Mouse (Mus musculus) hematopoietic stem cell, adult 5-6 weeks (primary cell): Measurements from ENCODE around the gene Ddo. TPM values are rescaled to one million over a fixed set of nuclear protein-coding genes. Genes with fewer than 3 reads are reported as not detected.

Experiments
- ATAC-seq, 2 experiments: fragments of 125-278 bp in 1 of 2; replicated peaks in 1 of 2; 2 replicates each; pipeline ENCODE4 v1.8.0; 2016 to 2017; ENCODE audit warnings: inconsistent platforms in 2 of 2, mild to moderate bottlenecking in 2 of 2, moderate number of reproducible peaks in 2 of 2, low read depth in 1 of 2, moderate TSS enrichment in 1 of 2; ENCODE audit not compliant: low FRiP score in 2 of 2, poor library complexity in 2 of 2, severe bottlenecking in 2 of 2, insufficient read depth in 1 of 2, low TSS enrichment in 1 of 2
- total RNA-seq: library from RNA; stranded (forward); fragments of 172-1452, 232-1000 nt; gene quantifications from 2 replicates; pipeline ENCODE4 v1.2.3, GENCODE M21; 2017

Gene Ddo
- not detected in 2 replicates for total RNA-seq

DNA sequence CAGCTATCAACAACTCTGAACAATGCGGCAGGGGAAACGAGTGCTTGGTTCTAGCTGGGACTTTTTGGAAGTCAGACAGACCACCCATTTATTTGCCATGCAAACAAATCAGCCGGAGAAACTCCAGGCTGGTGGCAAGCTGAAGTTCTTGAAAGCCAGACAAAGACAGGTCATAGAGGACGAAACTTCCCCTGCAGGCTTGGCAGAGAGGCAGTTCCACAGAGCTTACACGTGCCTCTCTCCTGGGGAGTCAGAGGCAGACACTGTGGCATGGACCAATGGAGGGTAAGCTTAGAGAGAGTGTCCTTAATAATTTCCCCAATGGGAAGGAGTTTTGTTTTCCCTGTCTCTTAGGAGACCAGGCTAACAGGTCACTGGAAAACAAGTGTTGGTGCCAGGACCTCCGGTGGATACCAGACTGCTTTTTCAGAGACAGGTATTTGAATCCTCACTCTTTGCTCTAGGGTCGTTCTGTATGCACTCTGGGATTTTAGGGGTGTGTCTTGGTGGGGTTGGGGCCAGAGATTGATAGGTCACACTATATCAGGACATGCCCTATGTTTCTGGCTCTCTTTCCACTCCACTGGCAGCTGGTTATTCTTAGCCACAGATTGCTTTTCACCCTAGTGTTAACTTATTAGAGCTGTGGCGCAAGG lies at the start of gene Ddo:
Gene Ddo (plus strand): TSS at position 356 of the 656 bp plus-strand sequence.
- ATAC-seq, result no peak

DNA sequence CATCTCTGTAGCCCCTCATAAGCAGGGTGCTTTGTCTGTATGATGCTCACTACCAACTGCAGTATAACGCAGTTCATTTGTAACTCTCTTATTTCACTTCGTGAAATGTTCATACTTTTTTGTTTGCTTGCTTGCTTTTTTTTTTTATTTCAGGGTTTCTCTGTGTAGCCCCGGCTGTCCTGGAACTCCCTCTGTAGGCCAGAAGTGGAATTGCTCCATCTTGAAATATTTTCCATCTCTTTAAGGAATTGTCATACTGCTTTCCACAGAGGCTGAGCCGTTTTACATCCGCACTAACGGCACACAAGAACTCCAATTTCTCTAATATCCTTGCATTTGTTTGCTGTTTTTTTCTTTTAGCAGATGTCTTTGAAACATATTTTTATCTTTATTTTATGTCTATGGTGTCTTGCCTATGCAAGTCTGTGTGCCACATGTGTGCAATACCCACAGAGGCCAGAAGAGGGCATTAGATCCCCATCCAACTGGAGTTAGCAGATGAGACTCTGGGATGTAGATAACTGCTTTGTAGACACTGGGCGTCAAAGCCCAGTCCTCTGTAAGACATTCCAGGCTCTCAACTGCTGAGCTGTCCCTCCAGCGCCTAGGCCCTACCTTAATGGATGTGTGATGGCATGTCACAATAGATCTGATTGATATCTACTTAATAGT lies 46.1 kb upstream of the Ddo start:
- ATAC-seq, result no peak

DNA sequence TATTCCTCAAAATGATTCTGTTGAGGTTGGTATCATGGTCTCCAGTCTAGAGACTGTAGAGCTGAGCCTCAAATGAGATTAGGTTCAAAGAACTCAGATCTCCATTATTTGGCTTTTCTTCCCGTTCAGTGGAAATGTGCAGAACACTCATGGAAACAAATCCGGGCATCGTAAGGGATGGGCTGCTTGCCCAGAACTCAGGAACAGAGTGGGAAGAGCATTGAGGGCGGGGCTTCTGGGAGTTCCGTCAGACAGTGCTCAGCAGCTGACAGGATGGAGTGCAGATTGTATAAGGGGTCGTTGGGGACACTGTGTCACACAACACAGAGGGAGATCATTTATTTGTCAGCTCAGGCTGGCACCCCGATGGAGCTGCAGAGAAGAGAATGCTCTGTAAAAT lies 37.6 kb upstream of the Ddo start:
- no peak for ATAC-seq

DNA sequence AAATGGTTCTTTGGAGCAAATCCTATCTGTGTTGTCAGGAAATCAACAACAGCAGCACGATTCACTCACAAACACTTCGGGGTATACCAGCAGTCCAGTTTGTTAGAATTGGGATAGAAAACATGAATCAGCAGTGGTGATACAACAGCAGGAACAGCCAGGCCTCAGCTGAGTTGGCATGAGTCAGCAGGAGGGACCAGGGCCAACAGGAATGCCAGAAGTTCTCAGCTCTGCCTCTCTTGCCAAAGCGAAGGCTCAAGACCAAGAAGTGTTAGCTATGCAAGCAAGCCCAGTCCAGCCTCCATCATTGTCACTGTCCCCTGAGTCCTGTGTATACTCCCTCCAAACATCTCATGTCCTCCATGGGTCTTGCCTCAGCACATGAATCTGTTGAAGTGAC lies 32.6 kb upstream of the Ddo start:
- no peak for ATAC-seq

DNA sequence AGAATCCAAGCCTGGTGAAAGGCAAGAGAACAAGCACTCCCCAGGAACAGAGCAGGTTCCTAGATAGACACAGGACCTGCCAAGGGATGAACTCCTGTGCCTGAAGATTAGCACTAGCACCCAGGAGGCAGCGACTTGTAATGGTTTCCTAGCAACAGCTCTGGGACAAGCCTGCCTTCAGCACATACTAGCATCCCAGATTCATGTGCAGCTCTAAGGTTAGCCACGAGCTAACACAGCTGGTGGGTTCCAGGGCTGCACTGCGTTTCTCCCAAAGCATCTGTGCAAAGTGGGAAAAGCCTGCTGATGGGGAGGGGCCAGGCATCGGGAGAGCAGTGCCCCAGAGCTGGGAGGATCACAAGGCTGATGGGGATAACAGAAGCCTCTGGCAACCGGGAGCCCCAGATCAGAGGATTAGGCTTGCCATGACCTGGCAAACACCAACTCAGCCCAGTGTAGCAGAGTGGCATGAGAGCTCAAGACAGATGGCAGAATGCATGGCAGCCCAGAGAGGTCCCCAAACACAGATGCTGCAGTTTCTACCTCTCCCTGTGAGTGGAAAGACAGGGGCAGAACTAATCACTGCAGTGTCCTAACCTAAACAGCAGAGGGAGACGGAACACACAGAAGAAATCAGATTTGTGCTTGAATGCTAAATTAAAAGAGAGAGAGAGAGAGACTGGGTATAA lies 25.0 kb upstream of the Ddo start:
- ATAC-seq, result no peak

DNA sequence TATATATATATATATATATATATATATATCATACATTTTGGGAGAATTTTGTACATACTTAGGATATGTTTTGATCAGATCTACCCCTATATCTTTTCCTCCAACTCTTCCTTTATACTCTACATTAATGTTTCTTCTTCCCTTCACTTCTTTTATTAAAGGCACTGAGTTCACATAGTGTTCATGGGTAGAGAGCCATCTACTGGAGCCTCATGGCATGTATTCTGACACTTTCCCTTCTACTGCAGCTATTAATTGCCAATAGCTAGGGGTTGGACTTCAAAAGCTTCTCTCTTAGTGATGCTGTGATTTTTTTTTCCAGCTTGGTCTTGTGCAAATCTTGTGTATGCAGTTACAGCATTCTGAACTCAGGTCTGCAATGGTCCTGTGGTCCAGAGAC lies 11.8 kb upstream of the Ddo start:
- no peak for ATAC-seq

DNA sequence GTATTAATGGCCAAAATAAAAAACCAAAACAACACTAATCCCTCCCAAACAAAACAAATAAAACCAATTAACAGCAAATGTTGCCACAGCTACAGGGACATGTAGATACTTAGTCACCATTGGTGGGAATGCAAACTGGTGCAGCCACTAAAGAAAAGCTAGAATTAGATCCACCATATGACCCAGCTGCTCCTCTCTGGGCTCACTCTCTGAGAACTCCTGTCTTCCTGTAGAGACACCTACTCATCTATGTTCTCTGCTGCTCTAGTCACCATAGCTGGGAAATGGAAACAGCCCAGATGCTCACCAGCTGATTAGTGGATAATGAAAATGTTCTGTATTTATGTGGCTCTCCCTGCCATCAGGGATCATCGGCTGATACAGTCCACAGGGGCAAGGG lies 10.1 kb upstream of the Ddo start:
- no peak for ATAC-seq

DNA sequence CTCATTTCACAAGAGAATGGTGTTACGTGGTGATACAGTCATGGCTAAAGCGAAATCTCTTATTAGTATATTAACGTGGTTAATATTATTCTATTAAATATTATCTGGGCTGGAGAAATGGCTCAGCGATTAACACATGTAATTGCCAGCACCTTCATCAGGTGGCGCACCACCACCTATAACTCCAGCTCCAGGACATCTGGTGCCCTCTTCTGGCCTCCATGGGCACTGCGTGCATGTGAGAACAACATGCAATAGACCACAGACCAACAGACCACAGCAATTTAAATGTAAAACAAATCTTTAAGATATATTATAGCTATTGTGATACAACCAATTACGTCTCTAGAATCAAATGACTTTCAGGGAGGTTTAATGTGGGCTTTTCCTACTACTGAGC lies 671 bp upstream of the Ddo start:
- no peak for ATAC-seq

DNA sequence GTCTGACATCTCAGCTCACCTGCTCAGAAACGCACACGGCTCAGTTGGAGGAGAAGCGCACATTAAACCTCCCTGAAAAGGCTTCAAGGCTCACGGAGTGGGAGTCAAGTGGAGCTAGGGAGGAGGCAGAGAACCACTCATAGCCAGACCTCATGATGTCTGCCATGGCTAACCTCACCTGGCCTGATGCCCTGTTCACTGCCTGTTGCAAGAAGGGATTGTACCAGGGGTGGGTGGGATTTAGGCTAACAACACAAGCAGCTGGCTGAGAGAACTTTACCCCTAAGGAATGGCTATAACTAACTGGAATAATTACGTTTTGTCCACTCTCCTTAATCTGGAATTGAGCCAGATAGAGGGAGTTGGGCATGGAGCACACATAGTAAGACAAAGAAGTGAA lies 646 bp downstream of the Ddo start:
- no peak for ATAC-seq

DNA sequence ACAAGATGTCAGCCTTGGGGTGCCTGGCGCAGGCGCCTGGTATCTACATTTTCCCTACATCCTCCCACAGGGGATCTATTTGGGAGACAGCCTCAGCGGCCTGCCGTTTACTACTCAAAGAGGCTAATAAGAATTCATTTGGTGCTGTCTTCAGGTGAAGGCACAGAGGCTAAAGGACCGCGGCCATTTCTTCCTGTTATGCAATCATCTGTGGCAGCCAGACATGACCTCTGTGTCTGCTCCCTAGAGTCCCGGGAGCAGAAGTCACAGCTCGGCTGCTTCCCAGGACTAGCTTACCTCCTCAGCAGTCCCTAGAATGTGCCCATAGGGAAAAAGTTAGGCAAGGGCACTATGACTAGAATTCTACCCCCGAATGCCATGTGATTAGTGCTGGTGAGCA lies 1.1 kb downstream of the Ddo start:
- ATAC-seq, result no peak

DNA sequence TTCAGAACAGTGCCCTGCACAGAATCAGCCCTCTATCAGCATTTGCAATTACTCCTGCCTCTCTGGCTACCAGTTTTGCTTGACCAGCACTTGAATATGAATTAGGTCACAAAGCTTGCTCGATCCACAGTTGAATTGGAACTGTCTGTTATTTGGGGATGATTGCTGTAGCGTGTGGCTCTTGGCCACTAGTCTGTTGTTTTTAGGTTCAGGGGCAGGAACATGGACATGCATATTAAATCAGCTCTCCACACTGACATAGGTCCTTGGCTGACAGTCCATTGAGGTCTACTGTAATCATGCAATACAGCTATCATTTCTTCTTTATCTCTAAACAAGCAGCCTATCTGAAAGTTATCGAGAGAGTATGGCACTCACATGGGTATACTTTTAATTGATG lies 2.3 kb downstream of the Ddo start:
- ATAC-seq, result no peak

DNA sequence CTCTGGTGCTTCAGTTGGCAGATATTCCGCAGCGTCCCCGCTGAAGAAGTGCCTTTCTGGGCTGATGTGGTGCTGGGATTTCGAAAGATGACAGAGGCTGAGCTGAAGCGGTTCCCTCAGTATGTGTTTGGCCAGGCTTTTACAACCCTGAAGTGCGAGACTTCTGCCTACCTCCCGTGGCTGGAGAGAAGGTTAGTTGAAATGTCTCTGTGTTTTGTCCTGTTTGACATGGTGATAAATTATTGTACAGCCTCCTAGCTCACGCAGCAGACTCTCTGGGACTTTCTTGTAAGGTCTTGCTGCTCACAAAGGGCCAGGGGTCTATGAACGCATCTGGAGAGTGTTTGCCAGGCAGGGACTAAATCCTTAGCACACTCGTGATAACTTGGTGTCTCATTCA lies 7.5 kb downstream of the Ddo start:
- ATAC-seq, result no peak

DNA sequence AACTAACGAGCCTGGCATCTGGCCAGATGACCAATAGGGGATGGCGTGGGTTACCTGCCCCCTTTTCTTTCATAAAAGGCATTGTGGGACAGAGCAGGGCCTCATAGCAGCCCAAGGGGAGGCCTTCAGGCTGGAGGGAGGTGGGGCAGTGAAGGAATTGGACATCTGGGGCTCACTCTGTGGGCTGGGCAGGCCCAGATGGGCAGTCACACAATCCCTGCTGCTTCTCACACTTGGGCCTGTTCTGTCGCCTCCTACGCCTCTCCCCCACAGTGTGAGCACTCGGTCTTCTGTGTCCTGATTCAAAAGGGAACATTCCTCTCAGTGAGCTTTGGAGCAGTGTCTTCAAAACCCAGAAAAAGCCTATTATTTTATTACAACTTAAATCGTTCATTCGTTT lies 8.5 kb downstream of the Ddo start:
- no peak for ATAC-seq

DNA sequence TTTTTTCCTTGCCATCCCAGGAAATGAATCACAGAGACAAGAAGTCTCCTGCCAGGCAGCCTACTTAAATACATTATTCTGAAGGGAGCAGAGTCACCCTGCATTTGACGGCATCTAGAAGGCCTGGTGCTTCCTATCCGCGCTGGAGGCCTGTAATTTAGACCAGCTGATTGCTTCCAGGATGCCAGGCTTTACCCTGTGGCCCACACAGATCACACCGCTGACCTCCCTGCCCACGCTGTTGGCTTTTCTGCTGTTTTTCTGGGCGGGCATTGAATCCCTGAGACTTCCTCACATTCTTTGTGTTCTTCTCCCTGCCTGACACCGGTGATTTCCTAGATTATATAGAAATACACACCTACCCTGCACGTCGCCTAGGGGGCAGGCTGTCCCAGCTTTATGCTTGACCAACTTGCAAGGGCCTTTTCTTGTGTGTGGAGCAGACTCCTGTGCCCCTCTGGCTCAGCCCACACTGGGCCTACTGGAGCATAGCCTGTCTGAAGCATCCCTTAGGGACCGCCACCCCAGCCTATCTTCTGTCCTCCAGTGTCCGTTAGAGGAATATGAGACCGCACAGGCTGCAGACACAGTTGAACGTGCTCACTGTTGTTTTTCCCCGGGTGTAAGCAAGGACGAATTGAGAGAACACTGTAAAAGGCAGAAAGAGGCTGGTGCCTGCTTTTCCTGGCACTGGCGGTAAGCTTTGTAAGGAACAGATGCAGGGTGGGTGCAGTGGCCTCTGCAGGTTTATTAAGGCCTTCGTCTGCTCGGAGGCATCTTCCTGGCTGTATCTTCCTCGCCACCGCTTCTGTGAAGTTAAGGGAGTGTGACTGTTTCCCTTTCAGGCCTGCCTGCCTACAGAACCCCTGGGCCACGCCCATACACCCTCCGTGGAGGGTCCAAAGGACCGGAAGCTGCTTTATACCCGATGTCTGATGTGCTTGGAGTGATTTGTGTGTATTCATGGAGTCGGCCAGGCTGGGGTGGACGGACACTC lies 9.3 kb downstream of the Ddo start:
- no peak for ATAC-seq

DNA sequence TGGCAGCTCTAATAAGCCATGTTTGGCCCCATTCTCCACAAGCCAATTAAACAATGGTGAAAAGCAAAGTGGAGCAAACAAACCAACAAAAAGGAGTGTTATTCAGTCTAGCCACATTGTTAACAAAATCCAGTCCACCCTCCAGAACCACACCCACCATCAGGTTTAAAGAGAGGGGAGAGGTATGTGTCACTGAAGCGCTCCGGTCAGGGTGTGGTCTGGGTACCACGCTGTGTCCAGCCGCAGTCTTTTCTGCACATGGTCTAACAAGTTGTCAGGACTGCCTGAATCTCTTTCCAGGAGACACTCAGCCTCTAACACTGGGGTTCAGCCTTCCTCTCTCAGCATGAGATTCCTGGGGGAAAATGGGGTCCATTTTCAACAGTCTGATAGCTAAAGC lies 10.6 kb downstream of the Ddo start:
- no peak for ATAC-seq

DNA sequence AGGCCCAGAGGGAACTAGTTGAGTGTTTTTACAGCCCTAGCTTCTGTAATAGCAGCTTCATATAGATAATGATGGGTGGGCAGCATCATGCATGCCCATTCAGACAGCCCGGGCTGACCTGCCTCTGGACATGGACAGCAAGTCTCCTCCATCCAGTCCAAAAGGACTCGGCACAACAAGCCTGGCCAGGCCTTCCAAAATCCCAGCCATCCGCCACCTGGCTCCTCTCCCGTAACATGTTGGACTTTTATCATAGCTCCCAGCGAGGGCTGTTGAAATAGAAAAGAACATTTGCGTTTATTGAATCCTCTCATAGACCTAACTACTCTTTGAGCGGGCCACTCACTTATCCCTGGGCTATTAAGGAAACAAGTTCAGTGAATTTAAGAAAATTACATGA lies 12.1 kb downstream of the Ddo start:
- ATAC-seq, result no peak

DNA sequence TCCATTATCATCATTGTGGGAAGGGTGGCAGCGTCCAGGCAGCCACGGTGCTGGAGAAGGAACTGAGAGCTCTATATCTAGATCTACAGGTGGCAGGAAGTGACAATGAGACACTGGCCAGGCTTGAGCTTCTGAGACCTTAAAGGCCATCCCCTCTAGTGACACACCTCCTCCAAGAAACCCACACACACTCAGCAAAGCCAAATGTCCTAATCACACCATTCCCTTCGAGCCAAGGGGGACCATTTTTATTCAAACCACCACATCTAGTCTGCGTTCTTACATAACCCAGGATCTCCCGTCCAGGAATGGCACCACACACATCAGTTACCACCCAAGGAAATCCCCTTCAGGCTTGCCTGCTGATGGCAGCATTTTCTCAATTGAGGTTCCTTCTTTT lies 13.3 kb downstream of the Ddo start:
- ATAC-seq, result no peak

DNA sequence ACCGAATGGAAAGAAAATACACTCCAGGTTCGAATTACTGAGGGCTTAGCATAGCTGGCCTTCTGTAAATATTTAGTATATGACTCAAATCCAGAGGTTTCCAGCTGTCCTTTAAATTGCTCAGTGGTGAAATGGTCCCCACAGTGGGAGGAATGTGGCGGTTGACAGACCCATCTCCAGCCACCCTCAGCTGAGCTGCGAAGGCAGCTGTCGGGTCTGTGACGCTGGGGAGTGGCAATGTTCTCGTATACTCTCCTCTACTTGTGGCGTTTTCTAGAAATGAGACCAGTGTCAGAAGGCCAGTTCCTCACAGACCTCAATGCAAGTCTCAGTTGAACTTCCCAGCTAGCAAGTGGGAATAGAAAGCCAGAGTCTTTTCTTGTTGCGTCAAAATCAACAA lies 14.6 kb downstream of the Ddo start:
- ATAC-seq, result no peak
